Mouse (Mus musculus): Measurements from ENCODE around the gene Cfap99. TPM values are rescaled to one million over a fixed set of nuclear protein-coding genes. Genes with fewer than 3 reads are reported as not detected.

The Cfap99 gene
- polyA plus RNA-seq, 1 experiment from 2014 or later = 0.43 TPM

DNA sequence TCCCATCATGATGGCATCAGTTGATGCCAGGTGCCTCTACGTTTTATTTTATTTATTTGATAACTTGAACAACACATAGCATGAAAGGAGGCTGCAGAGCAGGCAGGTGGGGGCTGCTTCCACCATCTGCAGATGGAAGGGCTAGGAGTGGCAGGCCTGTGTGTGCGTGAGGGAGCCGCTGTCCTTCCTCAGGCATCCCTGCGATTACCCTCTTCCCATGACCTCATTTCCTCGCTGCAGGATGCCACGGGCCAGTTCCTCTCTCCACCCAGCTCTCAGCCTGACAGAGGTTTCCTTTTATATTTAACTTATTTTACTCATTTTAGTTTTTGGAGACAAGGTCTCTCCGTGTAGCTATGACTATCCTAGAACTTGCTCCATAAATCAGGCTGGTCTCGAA lies 34.1 kb upstream of the Cfap99 start:
- Histone ChIP-seq H3K9ac (ENCODE audit: low read length) (no peak overlapping the region), H3K4me2 (ENCODE audit: low read depth, low read length) (no peak overlapping the region), H3K4me1 (replicated peaks; ENCODE audit: control insufficient read depth, insufficient read depth, low read length) (peaks cover 15% of the 10 kb centered on the region), H3K9me3 (ENCODE audit: control insufficient read depth, low read length) (no peaks in the 10 kb centered on the region), H3K36me3 (ENCODE audit: control insufficient read depth, insufficient read depth, low read length) (no peaks in the 10 kb centered on the region), H3K27ac (ENCODE audit: low read length) (no peak overlapping the region), H3K4me3 (ENCODE audit: low read length) (no peak overlapping the region), H3K27me3 (ENCODE audit: control insufficient read depth, insufficient read depth, low read depth, low read length) (no peaks in the 10 kb centered on the region)
- WGBS = 54% methylated on average over 8 of the region's 8 CpGs
- no peak for ATAC-seq (ENCODE audit: low read depth)

GRCm38 (mm10) chr5:34255189-34255588 lies 33.2 kb upstream of the Cfap99 start:
- Histone ChIP-seq H3K4me2 (ENCODE audit: low read depth, low read length) (no peak overlapping the region), H3K4me3 (ENCODE audit: low read length) (no peak overlapping the region), H3K9ac (ENCODE audit: low read length) (no peak overlapping the region), H3K27me3 (ENCODE audit: control insufficient read depth, insufficient read depth, low read depth, low read length) (no peaks in the 10 kb centered on the region), H3K9me3 (ENCODE audit: control insufficient read depth, low read length) (no peaks in the 10 kb centered on the region), H3K36me3 (ENCODE audit: control insufficient read depth, insufficient read depth, low read length) (no peaks in the 10 kb centered on the region), H3K27ac (ENCODE audit: low read length) (no peak overlapping the region), H3K4me1 (replicated peaks; ENCODE audit: control insufficient read depth, insufficient read depth, low read length) (peaks cover 10% of the 10 kb centered on the region)
- 81% methylated on average over 3 of the region's 3 CpGs for WGBS
- no peak for ATAC-seq (ENCODE audit: low read depth)

- 69% methylated on average over 3 of the region's 3 CpGs for WGBS
- H3K9me3 ChIP-seq (ENCODE audit: control insufficient read depth, low read length) = no peaks in the 10 kb centered on the region
- no peak for ATAC-seq (ENCODE audit: low read depth)
- no peaks in the 10 kb centered on the region for H3K4me1 ChIP-seq (replicated peaks; ENCODE audit: control insufficient read depth, insufficient read depth, low read length)
- no peaks in the 10 kb centered on the region for H3K27me3 ChIP-seq (ENCODE audit: control insufficient read depth, insufficient read depth, low read depth, low read length)
- H3K27ac ChIP-seq (ENCODE audit: low read length) = no peak overlapping the region
- no peak overlapping the region for H3K9ac ChIP-seq (ENCODE audit: low read length)
- no peak overlapping the region for H3K4me2 ChIP-seq (ENCODE audit: low read depth, low read length)
- no peak overlapping the region for H3K4me3 ChIP-seq (ENCODE audit: low read length)
- no peaks in the 10 kb centered on the region for H3K36me3 ChIP-seq (ENCODE audit: control insufficient read depth, insufficient read depth, low read length)
Measured at GRCm38 (mm10) chr5:34259172-34259816, 29.1 kb upstream of the Cfap99 start.

DNA sequence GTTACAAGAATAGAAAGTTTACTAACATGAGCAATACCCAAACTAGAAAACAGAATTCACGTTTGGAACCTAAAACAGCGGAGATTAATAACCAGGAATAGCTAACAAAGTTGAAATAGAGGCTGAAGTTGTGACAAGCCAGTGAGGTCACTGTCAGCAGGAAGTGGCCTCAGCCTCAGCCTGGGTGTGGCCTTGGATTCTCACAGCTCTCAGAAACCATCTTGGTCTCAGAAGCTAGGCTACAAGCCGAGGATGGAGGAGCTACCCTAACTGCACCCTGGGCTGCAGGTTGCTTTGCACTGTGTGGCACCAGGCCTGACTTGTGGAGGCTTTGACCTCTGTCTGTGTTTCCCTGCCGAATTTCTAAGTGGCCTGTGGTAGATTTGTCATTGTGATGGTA lies 22.3 kb upstream of the Cfap99 start:
- no peak for ATAC-seq (ENCODE audit: low read depth)
- H3K27me3 ChIP-seq (ENCODE audit: control insufficient read depth, insufficient read depth, low read depth, low read length) = no peaks in the 10 kb centered on the region
- 54% methylated on average over 4 of the region's 4 CpGs for WGBS

GRCm38 (mm10) chr5:34269197-34269920 lies 19.0 kb upstream of the Cfap99 start:
- Histone ChIP-seq H3K27ac (ENCODE audit: low read length) (no peak overlapping the region), H3K4me3 (ENCODE audit: low read length) (no peak overlapping the region), H3K9ac (ENCODE audit: low read length) (no peak overlapping the region), H3K36me3 (ENCODE audit: control insufficient read depth, insufficient read depth, low read length) (no peaks in the 10 kb centered on the region), H3K9me3 (ENCODE audit: control insufficient read depth, low read length) (no peaks in the 10 kb centered on the region), H3K27me3 (ENCODE audit: control insufficient read depth, insufficient read depth, low read depth, low read length) (no peaks in the 10 kb centered on the region), H3K4me1 (replicated peaks; ENCODE audit: control insufficient read depth, insufficient read depth, low read length) (no peaks in the 10 kb centered on the region), H3K4me2 (ENCODE audit: low read depth, low read length) (no peak overlapping the region)
- ATAC-seq (ENCODE audit: low read depth) = no peak
- 75% methylated on average over 16 of the region's 16 CpGs for WGBS

More for the DNA sequence above, 22.3 kb upstream of the Cfap99 start:
- no peak overlapping the region for H3K4me2 ChIP-seq (ENCODE audit: low read depth, low read length)
- no peaks in the 10 kb centered on the region for H3K36me3 ChIP-seq (ENCODE audit: control insufficient read depth, insufficient read depth, low read length)
- no peak overlapping the region for H3K4me3 ChIP-seq (ENCODE audit: low read length)
- H3K9me3 ChIP-seq (ENCODE audit: control insufficient read depth, low read length) = no peaks in the 10 kb centered on the region
- no peak overlapping the region for H3K9ac ChIP-seq (ENCODE audit: low read length)
- no peak overlapping the region for H3K27ac ChIP-seq (ENCODE audit: low read length)
- no peaks in the 10 kb centered on the region for H3K4me1 ChIP-seq (replicated peaks; ENCODE audit: control insufficient read depth, insufficient read depth, low read length)

DNA sequence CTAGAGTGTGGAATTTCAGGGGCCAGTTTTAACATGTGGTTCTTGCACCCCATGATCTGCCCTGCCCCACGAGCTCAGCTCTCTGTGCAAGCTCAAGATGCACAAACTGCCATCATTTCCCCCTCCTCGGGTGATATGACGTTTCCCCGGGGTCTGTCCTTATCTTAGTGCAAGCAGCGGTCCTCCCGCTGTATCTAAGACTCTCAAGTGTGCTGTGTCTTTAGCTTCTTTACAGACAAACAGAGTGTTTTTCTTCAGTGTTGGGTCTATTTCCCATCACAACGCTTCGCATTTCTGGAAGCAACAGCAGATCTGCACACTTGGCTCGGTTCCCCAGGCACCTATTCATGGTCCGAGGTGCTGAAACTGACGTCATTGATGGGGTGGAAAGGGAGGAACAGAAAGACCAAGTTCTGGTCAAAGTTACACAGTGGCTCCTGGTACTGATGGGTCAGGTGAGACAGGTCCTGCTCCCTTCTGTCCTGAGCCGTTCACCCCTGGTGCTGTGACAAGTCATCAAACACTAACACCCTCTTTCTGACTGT lies 18.4 kb upstream of the Cfap99 start:
- H3K9me3 ChIP-seq (ENCODE audit: control insufficient read depth, low read length) = no peaks in the 10 kb centered on the region
- no peaks in the 10 kb centered on the region for H3K27me3 ChIP-seq (ENCODE audit: control insufficient read depth, insufficient read depth, low read depth, low read length)
- H3K4me2 ChIP-seq (ENCODE audit: low read depth, low read length) = no peak overlapping the region
- ATAC-seq (ENCODE audit: low read depth) = no peak
- H3K27ac ChIP-seq (ENCODE audit: low read length) = no peak overlapping the region
- no peak overlapping the region for H3K9ac ChIP-seq (ENCODE audit: low read length)
- WGBS = 48% methylated on average over 12 of the region's 12 CpGs
- H3K4me3 ChIP-seq (ENCODE audit: low read length) = no peak overlapping the region
- H3K4me1 ChIP-seq (replicated peaks; ENCODE audit: control insufficient read depth, insufficient read depth, low read length) = no peaks in the 10 kb centered on the region
- no peaks in the 10 kb centered on the region for H3K36me3 ChIP-seq (ENCODE audit: control insufficient read depth, insufficient read depth, low read length)

- Histone ChIP-seq H3K27ac (ENCODE audit: low read length) (no peak overlapping the region), H3K36me3 (ENCODE audit: control insufficient read depth, insufficient read depth, low read length) (no peaks in the 10 kb centered on the region), H3K27me3 (ENCODE audit: control insufficient read depth, insufficient read depth, low read depth, low read length) (no peaks in the 10 kb centered on the region), H3K9ac (ENCODE audit: low read length) (no peak overlapping the region), H3K4me2 (ENCODE audit: low read depth, low read length) (no peak overlapping the region), H3K4me1 (replicated peaks; ENCODE audit: control insufficient read depth, insufficient read depth, low read length) (no peaks in the 10 kb centered on the region), H3K4me3 (ENCODE audit: low read length) (no peak overlapping the region), H3K9me3 (ENCODE audit: control insufficient read depth, low read length) (no peaks in the 10 kb centered on the region)
- 27% methylated on average over 4 of the region's 4 CpGs for WGBS
- ATAC-seq (ENCODE audit: low read depth) = no peak
Measured at GRCm38 (mm10) chr5:34271743-34272142, 16.7 kb upstream of the Cfap99 start.

GRCm38 (mm10) chr5:34273251-34273681 lies 15.1 kb upstream of the Cfap99 start:
- 68% methylated on average over 5 of the region's 5 CpGs for WGBS
- no peak overlapping the region for H3K4me3 ChIP-seq (ENCODE audit: low read length)
- no peaks in the 10 kb centered on the region for H3K4me1 ChIP-seq (replicated peaks; ENCODE audit: control insufficient read depth, insufficient read depth, low read length)
- H3K27me3 ChIP-seq (ENCODE audit: control insufficient read depth, insufficient read depth, low read depth, low read length) = no peaks in the 10 kb centered on the region
- H3K9me3 ChIP-seq (ENCODE audit: control insufficient read depth, low read length) = no peaks in the 10 kb centered on the region
- no peak for ATAC-seq (ENCODE audit: low read depth)
- H3K9ac ChIP-seq (ENCODE audit: low read length) = no peak overlapping the region
- H3K4me2 ChIP-seq (ENCODE audit: low read depth, low read length) = no peak overlapping the region
- no peak overlapping the region for H3K27ac ChIP-seq (ENCODE audit: low read length)
- no peaks in the 10 kb centered on the region for H3K36me3 ChIP-seq (ENCODE audit: control insufficient read depth, insufficient read depth, low read length)

DNA sequence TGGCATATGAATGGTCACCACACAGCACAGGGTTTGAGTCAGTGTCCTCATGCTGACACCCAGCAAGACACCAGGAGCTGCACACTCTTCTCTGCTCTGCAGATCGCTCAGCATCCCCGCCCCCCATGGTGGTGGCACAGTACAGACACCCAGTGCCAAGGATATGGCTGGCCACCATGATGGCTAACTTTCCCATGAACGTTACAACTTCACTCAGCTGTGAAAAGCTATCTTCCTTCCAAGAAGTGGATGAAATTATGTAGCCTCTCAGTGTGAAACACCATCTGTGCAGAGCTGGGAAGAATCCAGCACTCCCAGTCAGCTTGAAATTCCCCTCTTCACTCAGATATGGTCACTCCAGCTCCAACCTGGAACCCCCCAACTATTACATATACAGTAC lies 14.1 kb upstream of the Cfap99 start:
- no peaks in the 10 kb centered on the region for H3K36me3 ChIP-seq (ENCODE audit: control insufficient read depth, insufficient read depth, low read length)
- no peaks in the 10 kb centered on the region for H3K27me3 ChIP-seq (ENCODE audit: control insufficient read depth, insufficient read depth, low read depth, low read length)
- no peak overlapping the region for H3K9ac ChIP-seq (ENCODE audit: low read length)
- H3K4me2 ChIP-seq (ENCODE audit: low read depth, low read length) = no peak overlapping the region
- no peaks in the 10 kb centered on the region for H3K4me1 ChIP-seq (replicated peaks; ENCODE audit: control insufficient read depth, insufficient read depth, low read length)
- no peaks in the 10 kb centered on the region for H3K9me3 ChIP-seq (ENCODE audit: control insufficient read depth, low read length)
- ATAC-seq (ENCODE audit: low read depth) = no peak
- no peak overlapping the region for H3K27ac ChIP-seq (ENCODE audit: low read length)
- H3K4me3 ChIP-seq (ENCODE audit: low read length) = no peak overlapping the region
- WGBS = 76% methylated on average over 3 of the region's 3 CpGs

Data from lung, embryonic 16.5 days (tissue).